Mouse (Mus musculus): ENCODE data around the gene Tex2. TPM values are rescaled to one million over a fixed set of nuclear protein-coding genes. Genes with fewer than 3 reads are reported as not detected.
A peak's percentile ranks its signal among the peaks of the same experiment; 100 is the strongest.
"Not testable (repeated sequence)": the region's sequence is repeated elsewhere in the genome, so short reads cannot be mapped to it uniquely, and the experiment has no call there.

Tex2 gene
- polyA plus RNA-seq, 1 experiment from 2014 or later: 9.3 TPM

- no peak overlapping the region for H3K27ac ChIP-seq
- H3K9me3 ChIP-seq (replicated peaks): no peaks in the 10 kb centered on the region
- peaks cover 32% of the 10 kb centered on the region for H3K4me1 ChIP-seq
- ATAC-seq (replicated peaks; ENCODE audit: low FRiP score): no peak
- WGBS: 31% methylated on average over 5 of the region's 5 CpGs
- H3K36me3 ChIP-seq: no peaks in the 10 kb centered on the region
- H3K9ac ChIP-seq: no peak overlapping the region
- no peak overlapping the region for H3K4me2 ChIP-seq
- no peak overlapping the region for H3K4me3 ChIP-seq (replicated peaks)
- no peaks in the 10 kb centered on the region for H3K27me3 ChIP-seq
These were observed 26.1 kb upstream of the Tex2 start for GRCm38 (mm10) chr11:106639356-106639692.

- Histone ChIP-seq H3K9ac (no peak overlapping the region), H3K9me3 (replicated peaks) (no peaks in the 10 kb centered on the region), H3K27ac (no peak overlapping the region), H3K4me1 (peaks cover 32% of the 10 kb centered on the region), H3K27me3 (no peaks in the 10 kb centered on the region), H3K4me2 (no peak overlapping the region), H3K36me3 (no peaks in the 10 kb centered on the region), H3K4me3 (replicated peaks) (no peak overlapping the region)
- 46% methylated on average over 9 of the region's 9 CpGs for WGBS
- no peak for ATAC-seq (replicated peaks; ENCODE audit: low FRiP score)
These were observed 25.5 kb upstream of the Tex2 start for GRCm38 (mm10) chr11:106638551-106639355.

DNA sequence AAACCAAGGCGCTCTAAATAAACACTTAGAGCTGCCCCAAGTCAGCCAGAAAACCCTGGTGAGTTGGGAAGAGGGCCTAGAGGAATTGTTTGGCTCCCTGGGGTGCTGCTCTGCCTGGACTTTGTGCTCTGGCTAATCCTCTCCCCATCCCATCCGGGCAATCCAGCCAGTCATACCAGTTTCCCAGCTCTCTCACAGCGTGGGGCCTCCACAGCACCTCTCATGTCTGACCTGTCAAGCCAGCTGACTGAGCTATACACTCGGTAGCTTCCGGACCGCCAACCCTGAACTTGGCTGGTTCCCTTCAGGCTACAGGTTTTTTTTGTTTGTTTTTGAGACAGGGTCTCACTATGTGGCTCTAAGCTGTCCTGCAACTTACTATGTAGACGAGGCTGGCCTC is 24.5 kb upstream of the Tex2 start:
- Histone ChIP-seq H3K4me2 (no peak overlapping the region), H3K27ac (no peak overlapping the region), H3K9ac (no peak overlapping the region), H3K9me3 (replicated peaks) (peaks cover 4% of the 10 kb centered on the region), H3K4me3 (replicated peaks) (no peak overlapping the region), H3K36me3 (no peaks in the 10 kb centered on the region), H3K27me3 (no peaks in the 10 kb centered on the region), H3K4me1 (peaks cover 32% of the 10 kb centered on the region)
- WGBS: 21% methylated on average over 7 of the region's 7 CpGs
- no peak for ATAC-seq (replicated peaks; ENCODE audit: low FRiP score)

DNA sequence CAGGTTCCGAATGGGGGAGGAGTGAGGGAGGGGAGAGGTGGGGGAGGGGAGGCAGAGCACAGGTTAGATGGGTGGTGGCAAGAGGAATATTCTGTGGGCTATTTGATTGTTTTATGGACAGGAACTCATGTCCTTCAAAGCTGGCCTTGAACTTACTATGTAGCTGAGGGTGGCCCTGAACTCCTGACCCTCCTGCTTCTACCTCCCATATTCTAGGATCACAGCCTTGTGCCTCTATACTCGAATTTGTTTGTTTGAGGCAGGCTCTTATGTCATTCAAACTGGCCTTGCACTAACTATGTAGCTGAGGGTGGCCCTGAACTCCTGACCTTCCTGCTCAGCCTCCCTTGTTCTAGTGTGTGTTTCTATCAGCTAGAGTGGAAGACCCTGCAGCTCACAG is 22.7 kb upstream of the Tex2 start:
- H3K27ac ChIP-seq: no peak overlapping the region
- H3K4me1 ChIP-seq: peaks cover 32% of the 10 kb centered on the region
- no peak overlapping the region for H3K4me3 ChIP-seq (replicated peaks)
- H3K9ac ChIP-seq: no peak overlapping the region
- peaks cover 9% of the 10 kb centered on the region for H3K9me3 ChIP-seq (replicated peaks)
- no peaks in the 10 kb centered on the region for H3K27me3 ChIP-seq
- ATAC-seq (replicated peaks; ENCODE audit: low FRiP score): no peak
- H3K36me3 ChIP-seq: no peaks in the 10 kb centered on the region
- 40% methylated on average over 2 of the region's 2 CpGs for WGBS
- H3K4me2 ChIP-seq: no peak overlapping the region

DNA sequence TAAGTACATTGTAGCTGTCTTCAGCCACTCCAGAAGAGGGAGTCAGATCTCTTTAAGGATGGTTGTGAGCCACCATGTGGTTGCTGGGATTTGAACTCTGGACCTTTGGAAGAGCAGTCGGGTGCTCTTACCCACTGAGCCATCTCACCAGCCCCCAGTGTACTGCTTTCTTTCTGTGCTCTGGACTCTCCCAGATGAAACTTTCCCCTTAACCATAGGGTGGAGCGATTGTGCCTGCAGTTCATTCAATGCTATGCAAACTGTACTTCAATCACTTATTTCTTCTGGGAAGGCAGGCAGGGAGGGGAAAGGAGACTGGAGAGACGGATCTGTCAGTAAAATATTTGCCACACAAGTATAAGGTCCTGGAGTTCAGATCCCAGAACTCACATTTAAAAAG is 21.0 kb upstream of the Tex2 start:
- WGBS: 93% methylated on average over 3 of the region's 3 CpGs
- not testable (repeated sequence) for H3K9ac ChIP-seq, H3K36me3 ChIP-seq

GRCm38 (mm10) chr11:106633456-106633855 is 20.2 kb upstream of the Tex2 start:
- Histone ChIP-seq H3K9ac (no peak overlapping the region), H3K9me3 (replicated peaks) (peaks cover 9% of the 10 kb centered on the region), H3K4me1 (peaks cover 9% of the 10 kb centered on the region), H3K4me2 (no peak overlapping the region), H3K27ac (no peak overlapping the region), H3K4me3 (replicated peaks) (no peak overlapping the region), H3K27me3 (no peaks in the 10 kb centered on the region), H3K36me3 (no peaks in the 10 kb centered on the region)
- no peak for ATAC-seq (replicated peaks; ENCODE audit: low FRiP score)
- 90% methylated on average over 2 of the region's 2 CpGs for WGBS

More for the DNA sequence above, 21.0 kb upstream of the Tex2 start:
- not testable (repeated sequence) for H3K9me3 ChIP-seq (replicated peaks); H3K4me2 ChIP-seq; H3K27ac ChIP-seq; H3K4me3 ChIP-seq (replicated peaks); ATAC-seq (replicated peaks; ENCODE audit: low FRiP score); H3K27me3 ChIP-seq
- H3K4me1 ChIP-seq: peaks cover 17% of the 10 kb centered on the region

DNA sequence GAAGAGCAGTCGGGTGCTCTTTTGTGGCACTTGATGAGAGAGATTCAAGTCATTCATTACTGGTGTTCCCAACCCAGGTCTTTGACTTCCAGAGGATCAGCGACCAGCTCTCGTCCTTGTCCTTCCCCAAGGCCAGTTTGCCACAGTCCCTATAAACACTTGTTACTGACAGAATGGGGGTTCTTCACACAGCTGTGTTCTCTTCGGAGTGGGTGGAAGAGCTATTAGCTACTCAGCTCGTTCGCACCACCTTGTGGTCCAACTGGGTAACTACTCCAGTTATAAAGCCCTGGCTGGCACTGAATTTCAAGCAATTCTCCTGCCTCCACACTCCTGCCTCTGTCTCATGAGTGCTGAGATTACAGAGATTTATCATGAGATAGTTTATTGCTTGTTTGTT is 14.5 kb upstream of the Tex2 start:
- Histone ChIP-seq H3K4me3 (replicated peaks) (no peak overlapping the region), H3K27ac (no peak overlapping the region), H3K27me3 (no peaks in the 10 kb centered on the region), H3K36me3 (no peaks in the 10 kb centered on the region), H3K9me3 (replicated peaks) (peaks cover 4% of the 10 kb centered on the region; the same call in 1 of the 2 replicates), H3K9ac (no peak overlapping the region), H3K4me1 (no peaks in the 10 kb centered on the region), H3K4me2 (no peak overlapping the region)
- peak; percentile 43; the same call in 1 of the 2 replicates for ATAC-seq (replicated peaks; ENCODE audit: low FRiP score)
- WGBS: 20% methylated on average over 6 of the region's 6 CpGs

DNA sequence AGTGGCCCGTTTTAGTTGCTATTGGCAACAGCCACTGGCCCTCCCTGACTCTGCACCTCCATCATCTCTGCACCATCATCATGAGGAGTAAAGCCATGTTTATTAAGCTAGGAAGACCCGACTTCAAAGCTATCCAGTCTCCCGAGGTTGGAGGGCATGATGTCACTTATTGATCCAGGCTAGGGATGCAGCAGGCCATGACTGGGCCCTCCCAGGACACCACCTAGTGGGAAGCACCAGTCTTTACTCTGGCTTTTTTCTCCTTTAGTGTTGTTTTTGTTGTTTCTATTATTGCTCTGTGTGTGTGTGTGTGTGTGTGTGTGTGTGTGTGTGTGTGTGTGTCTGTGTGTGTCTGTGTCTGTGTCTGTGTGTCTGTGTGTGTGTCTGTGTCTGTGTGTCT is 12.4 kb upstream of the Tex2 start:
- no peaks in the 10 kb centered on the region for H3K36me3 ChIP-seq
- no peaks in the 10 kb centered on the region for H3K27me3 ChIP-seq
- no peaks in the 10 kb centered on the region for H3K4me1 ChIP-seq
- H3K9me3 ChIP-seq (replicated peaks): no peaks in the 10 kb centered on the region
- no peak overlapping the region for H3K9ac ChIP-seq
- H3K4me3 ChIP-seq (replicated peaks): no peak overlapping the region
- 35% methylated on average over 3 of the region's 3 CpGs for WGBS
- no peak for ATAC-seq (replicated peaks; ENCODE audit: low FRiP score)
- no peak overlapping the region for H3K27ac ChIP-seq
- H3K4me2 ChIP-seq: no peak overlapping the region

GRCm38 (mm10) chr11:106623629-106624028 is 10.4 kb upstream of the Tex2 start:
- H3K27ac ChIP-seq: no peak overlapping the region
- WGBS: 76% methylated on average over 2 of the region's 2 CpGs
- H3K27me3 ChIP-seq: no peaks in the 10 kb centered on the region
- H3K4me3 ChIP-seq (replicated peaks): no peak overlapping the region
- H3K9me3 ChIP-seq (replicated peaks): no peaks in the 10 kb centered on the region
- ATAC-seq (replicated peaks; ENCODE audit: low FRiP score): no peak
- no peak overlapping the region for H3K4me2 ChIP-seq
- H3K36me3 ChIP-seq: no peaks in the 10 kb centered on the region
- H3K9ac ChIP-seq: no peak overlapping the region
- H3K4me1 ChIP-seq: no peaks in the 10 kb centered on the region

GRCm38 (mm10) chr11:106622056-106622455 is 8.8 kb upstream of the Tex2 start:
- H3K4me2 ChIP-seq: no peak overlapping the region
- no peaks in the 10 kb centered on the region for H3K4me1 ChIP-seq
- H3K27me3 ChIP-seq: no peaks in the 10 kb centered on the region
- H3K36me3 ChIP-seq: no peaks in the 10 kb centered on the region
- WGBS: 81% methylated on average over 8 of the region's 8 CpGs
- no peak overlapping the region for H3K9ac ChIP-seq
- ATAC-seq (replicated peaks; ENCODE audit: low FRiP score): no peak
- H3K4me3 ChIP-seq (replicated peaks): no peak overlapping the region
- no peak overlapping the region for H3K27ac ChIP-seq
- H3K9me3 ChIP-seq (replicated peaks): no peaks in the 10 kb centered on the region

GRCm38 (mm10) chr11:106618768-106619167 is 5.5 kb upstream of the Tex2 start:
- 89% methylated on average over 4 of the region's 4 CpGs for WGBS
- not testable (repeated sequence) for H3K27me3 ChIP-seq; H3K4me3 ChIP-seq (replicated peaks); H3K9me3 ChIP-seq (replicated peaks); H3K9ac ChIP-seq; H3K4me2 ChIP-seq; H3K27ac ChIP-seq; ATAC-seq (replicated peaks; ENCODE audit: low FRiP score); H3K4me1 ChIP-seq; H3K36me3 ChIP-seq

DNA sequence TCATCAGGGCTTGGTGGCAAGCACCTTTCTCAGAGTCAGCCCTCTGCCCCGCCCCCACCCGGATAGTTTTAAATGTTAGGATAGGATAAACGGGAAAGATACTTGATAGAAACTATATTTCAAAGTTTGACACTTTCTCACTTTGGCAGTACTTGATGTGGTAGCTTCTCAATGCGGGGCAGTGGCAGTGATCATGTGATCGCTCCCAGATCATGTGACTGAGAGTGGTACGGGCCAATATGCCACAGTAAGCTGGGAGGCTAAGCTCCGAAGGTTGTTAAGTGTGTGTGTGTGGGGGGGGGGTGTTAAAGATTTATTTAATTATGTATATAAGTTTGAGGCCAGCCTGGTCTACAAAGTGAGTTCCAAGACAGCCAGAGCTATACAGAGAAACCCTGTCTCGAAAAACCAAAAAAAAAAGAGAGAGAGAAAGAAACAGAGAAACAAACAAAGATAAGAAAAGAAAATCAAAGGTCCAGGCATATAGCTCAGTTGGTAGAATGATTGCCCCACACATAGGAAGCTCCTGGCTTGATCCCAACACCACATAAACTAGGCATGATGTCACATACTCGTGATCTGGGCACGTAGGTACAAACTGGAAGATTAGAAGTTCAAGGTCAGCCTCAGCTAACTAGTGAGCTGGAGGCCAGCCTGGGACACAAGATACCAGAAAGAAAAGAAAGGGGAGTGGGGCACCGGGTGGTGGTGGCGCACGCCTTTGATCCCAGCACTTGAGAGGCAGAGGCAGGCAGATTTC is 4.8 kb upstream of the Tex2 start:
- Histone ChIP-seq H3K4me2 (no peak overlapping the region), H3K4me1 (peaks cover 4% of the 10 kb centered on the region), H3K9ac (no peak overlapping the region), H3K4me3 (replicated peaks) (no peak overlapping the region), H3K36me3 (no peaks in the 10 kb centered on the region), H3K9me3 (replicated peaks) (no peaks in the 10 kb centered on the region), H3K27ac (no peak overlapping the region), H3K27me3 (no peaks in the 10 kb centered on the region)
- ATAC-seq (replicated peaks; ENCODE audit: low FRiP score): no peak
- WGBS: 83% methylated on average over 13 of the region's 13 CpGs
